Mouse (Mus musculus): Measurements from ENCODE around the gene Npr2.
"Not testable (repeated sequence)": the region's sequence is repeated elsewhere in the genome, so short reads cannot be mapped to it uniquely, and the experiment has no call there.

Gene Npr2

DNA sequence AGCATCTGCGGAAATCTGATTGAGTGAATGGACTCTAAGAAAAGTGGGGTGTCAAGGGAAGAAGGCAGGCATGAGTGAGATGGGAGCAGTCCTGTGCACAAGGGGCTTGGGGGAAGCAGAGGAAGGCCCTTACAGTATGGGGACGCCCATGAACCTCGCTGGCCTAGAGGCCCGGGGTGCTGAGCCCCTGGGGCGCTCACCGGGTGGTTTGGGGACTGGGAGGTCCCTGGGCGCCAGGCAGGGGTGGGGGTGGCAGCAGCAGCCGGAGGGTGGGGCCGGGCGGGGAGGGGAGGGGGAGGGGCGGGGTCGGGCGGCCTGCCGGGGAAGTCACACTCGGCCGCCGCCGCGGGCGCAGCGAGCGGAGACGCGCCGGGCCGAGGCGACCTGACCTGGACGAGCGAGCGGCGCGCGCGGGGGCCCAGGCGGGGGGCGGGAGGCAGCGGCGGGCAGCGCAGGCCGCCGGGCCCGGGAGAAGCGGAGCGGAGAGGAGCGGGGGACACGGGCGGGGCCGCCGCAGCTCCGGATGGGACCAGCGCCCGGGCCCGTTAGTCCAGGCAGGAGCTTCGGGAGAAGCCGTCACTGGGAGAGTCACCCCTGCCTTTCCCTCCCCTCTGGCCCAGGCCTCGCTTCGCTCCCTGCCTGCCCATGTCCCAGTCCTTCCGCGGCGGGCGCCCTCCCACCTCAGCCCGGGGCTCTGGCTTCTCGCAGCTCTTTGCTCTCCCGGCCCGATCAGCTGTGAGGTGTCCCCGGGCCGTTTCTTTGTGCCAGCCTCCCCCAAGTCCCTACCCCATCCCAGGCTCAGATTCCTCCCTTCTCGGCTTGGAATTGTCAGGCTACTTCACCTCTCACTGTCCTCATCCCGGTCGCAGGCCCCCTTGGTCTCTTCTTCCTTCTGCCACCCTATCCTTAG lies at the start of gene Npr2:
TSS of gene Npr2 (plus strand) at position 890 of the 910 bp plus-strand sequence.
- peak; percentile 47 for DNase-seq

DNA sequence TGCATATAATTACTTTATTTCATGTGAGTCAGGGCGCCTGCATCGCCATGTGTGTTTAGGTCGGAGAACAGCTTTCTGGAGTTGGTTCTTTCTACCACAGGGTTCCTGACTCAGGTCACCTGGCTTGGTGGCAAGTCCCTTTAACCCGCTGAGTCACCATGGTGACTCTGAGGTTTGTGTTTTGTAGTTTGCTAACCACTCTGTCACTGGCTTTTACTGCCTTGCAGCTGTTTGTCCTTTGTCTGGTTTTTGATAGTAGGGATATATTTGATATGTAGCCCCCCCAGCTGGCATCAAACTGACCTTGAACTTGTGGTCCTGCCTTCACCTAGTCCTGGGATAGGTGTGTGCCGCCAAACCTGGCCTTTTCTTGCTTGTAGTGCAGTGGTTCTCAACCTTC lies 49.5 kb upstream of the Npr2 start:
- no peak for DNase-seq

DNA sequence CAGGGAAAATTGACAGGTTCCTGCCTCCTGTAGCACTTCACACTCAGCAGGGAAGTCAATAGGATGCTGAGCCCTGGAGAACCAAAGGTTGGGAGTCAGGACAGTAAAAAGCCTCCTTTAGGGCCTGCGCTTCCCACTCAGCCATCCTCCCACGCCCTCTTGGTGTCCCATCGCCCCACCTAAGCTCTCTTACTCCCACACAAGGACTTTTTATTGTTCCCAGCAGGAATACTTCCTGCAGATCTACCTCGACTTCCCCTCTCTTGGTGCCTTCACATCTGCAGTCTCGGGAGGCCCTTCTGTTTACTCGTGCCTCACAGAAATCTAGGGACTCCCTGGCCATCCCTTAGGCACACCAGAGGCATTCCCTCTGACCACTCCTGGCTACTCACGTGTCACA lies 48.3 kb upstream of the Npr2 start:
- DNase-seq, result no peak

DNA sequence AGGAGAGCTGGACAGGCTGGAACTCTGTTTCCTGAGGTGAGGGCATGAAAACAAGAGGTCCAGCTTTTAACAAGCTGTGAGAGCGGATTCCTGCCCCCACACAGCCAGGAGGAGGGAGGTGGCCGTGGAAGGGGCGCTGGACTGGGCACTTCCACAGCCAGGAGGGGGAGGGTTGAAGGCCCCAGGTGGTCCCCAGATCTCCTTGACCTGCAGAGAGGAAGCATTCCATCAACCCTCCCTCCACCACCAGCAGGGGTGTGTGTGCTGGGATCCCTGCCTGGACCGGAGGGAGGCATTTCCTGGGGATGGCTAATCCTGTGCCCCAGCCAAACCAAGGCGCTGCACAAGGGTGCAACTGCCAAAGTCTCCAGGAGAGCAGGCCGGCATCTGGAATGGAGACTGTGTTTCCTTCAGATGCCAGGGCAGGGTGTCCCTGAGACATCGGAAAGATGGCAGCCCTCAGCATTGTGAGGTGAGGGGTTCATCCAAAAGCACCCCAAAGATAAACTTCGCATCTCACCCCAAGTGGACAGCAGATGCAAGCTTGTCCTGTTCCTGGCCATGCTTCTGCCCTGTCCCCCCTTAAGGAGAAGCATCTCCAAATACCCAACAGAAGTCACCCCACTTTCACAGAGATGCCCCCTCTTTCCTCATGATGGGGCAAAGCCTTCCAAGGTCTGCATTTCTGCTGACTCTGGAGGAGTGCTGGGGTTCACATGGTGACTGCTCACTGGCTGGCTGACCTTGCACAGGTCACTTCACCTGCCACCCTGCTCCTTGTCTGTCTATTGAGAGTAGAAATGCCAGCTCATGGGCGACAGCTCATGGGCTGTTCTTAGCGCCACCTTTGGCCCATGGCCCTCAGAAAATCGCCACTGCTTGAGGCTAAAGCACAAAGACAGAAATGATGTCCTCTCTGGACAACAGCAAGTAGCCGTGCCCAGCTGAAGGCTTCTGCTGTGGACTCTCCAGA lies 47.0 kb upstream of the Npr2 start, which contains the start of gene Msmp:
TSS of gene Msmp (minus strand) at position 51 of the 973 bp plus-strand sequence.
- DNase-seq, result no peak

DNA sequence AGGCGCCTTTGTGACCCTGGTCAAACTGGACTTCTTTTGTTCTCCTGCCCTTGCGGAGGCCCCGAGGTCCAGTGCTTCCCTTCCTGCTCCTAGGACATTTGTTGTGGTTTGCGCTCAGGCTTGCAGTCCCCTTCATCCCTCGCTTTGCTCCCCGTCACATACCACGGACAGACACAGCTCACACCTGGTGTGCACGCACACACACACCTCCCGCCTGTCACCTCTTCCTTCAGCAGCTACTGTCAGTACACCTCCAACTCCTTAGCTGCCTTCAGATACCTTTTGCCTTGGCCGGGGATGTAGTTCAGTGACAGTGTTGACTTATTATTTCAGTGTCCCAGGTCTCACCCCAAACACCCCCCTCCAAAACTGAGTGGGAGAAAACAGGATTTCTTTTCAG lies 46.1 kb upstream of the Npr2 start:
- no peak for DNase-seq

DNA sequence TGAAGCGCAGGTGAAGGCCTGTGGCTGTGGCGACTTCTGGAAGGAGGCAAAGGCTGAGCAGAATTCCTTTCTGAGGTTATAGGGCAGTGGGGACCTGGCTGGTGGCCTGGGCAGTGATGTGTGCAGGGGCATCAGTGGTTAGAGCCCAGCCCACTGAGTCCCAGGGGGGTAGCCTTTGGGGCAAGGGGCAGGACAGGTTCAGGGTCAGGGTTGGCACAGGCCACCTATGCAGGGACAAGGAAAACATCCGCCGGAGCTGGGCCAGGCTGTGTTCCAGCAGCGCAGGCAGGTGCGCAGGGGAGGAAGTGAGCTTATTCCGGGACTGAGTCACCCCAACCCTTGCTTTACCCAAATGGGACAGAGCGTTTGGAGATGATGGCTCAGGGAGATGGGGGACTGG lies 45.3 kb upstream of the Npr2 start:
- no peak for DNase-seq

DNA sequence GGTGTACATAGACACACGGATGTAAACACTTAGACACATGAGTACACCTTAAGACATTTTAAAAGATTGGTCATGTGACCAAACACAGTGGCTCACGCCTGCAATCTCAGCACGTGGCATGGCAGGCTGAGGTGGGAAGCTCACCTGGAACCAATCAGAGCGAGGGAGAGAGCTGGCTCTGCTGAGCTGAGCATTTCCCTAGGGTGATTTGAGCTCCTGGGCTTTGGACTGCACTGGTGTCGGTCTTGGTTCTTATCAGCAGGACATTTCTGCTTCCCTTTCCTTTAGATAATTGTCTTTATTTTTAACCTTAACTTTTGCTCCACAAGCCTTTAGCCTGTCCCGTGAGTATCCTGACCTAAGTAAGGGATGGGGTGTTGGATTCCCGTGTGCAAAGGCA lies 44.1 kb upstream of the Npr2 start:
- no peak for DNase-seq

DNA sequence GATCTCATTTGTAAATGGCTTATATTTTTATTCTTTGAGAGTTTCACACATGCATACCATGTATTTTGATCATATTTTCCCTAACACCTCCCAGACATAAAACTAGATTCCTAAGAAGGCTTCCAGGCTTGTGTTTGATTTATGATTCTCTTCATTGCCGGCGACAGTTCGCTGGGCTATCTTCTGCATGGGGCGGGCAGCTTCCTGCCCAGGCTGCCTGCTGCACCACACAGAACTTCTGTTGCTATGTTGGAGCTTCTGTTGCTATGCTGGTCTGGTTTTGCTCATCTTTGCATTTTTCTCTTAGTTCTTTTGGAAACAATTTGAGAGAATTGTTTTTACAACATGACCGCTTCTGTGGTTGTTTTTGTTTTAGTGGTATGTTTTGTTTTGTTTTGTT lies 40.2 kb upstream of the Npr2 start:
- no peak for DNase-seq

DNA sequence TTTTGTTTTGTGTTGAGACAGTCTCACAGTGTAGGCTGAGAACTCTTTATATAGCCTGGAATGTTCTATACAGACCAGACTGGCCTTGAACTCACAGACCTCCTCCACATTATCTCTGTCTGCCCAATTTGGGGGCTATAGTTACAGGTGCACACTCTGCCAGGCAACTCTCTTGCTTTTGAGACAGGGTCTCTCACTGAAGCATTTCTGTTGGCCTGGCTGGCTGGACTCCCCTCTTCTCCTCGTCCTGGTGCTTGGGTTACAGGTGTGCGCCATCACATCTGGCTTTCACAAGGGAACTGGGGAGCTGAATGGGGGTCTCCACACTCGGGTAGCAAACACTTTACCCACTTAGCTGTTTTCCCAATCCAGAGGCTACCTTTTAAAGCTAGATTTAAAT lies 39.8 kb upstream of the Npr2 start:
- DNase-seq, result no peak

DNA sequence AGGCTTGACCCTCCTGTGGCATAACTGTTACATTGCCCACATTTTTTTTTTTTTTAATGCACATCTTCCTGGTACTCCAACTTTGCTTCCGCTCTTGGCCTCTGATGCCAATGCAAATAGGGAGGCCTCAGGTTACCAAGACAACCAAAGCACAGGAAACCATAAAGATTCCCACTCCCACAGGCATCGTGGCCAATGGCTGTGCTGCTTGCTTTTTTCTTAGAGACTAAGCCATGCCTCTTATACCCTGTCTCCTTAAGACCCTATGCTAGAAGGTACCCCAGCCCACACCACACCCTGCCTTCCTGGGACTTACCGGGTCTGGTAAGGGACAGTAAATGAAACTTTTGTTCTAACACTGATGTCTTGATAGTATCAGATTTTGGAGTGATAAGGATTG lies 38.3 kb upstream of the Npr2 start:
- no peak for DNase-seq

DNA sequence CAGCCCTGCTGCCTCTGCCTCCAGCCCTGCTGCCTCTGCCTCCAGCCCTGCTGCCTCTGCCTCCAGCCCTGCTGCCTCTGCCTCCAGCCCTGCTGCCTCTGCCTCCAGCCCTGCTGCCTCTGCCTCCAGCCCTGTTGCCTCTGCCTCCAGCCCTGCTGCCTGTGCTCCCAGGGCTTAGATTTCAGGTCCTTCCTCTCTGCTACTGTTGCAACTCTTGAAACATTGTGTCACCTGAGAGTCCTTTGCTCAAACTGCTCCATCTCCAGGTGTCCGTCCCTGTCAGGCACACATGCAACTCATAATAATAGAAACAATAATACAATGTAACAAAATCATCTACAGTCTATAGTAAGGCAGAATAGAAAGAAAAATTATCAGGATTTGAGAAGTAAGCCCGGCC lies 35.1 kb upstream of the Npr2 start:
- not testable (repeated sequence) for DNase-seq

DNA sequence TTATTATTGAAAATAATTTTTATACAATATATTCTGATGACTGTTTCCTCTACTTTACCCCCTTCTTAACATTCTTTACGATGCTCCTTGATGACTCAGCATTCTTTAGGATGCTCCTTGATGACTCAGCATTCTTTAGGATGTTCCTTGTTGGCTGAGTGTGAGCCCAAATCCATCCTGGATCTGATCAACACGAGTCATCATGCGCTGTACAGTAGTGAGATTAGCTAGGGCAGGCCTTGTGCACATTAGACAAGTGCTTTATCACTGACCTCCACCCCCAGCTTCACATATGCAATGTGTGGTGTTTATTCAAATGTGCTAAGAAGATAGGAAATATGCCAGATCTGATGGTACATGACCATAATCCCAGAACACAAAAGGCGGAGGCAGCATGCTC lies 33.5 kb upstream of the Npr2 start:
- DNase-seq, result no peak

DNA sequence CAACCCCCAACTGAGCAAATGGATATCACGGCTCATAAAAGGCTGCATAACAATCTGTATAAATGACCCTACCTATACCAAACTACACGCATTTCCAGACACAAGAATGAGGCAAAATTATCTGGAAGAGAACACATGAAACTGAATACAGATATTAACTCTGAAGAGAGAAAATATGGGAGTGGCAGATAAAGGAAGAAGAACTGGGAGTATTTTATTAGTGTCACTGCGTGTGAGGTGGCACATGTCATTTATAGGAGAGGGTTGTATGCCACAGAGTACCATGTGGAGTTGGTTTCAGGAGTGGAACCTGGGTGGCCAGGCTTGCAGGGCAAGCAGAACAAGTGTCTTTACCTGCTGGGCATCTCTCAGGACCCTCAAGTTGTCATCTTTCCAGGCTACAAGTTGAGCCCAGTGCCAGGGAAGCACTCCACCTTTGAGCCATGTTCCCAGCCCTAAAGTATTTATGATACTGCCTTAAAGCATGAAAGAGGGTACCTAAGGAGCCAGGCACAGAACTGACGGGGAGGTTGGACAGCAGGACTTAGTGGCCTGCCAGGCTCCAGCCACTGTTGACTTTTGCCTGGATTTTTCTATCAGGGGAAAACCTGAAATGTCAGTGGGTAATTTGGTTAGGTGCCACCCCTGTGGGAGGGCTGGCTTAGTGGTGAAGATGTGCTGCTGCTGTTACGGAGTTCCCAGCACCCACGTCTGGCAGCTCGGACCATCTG lies 32.9 kb upstream of the Npr2 start:
- DNase-seq, result no peak

DNA sequence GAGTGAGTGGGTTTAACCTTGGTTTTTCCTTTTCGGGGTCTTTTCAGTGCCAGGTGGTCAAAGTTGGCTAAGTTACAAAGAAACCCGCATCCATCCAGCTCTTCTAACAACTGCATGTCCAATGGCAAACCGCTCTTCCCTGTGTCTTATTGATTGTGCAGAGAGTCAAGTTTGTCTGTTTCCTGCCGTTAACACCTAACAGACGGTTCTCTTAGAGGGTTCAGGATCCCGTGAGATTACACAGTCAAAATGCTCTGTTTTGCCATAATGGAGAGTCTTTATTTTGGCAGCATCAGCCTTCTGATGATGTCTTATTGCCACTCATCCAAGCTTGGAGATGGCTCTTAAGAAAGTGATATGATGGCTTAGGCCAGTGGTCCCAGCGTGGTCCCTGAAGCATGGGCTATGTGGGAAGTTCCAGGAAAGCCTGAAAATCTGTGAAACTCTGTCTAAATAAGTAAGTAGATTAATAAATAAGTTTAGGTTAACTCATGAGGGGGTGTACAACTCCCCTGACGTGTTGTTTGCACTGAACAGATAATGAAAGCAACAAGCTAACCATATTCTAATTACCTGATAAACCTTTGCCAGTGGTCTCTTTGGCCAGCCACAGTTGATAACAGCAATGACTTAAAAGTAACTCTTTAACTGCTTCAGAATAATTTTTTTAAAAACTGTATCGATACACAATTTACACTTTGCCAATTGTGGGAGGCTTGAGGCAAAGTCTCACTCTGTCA lies 31.4 kb upstream of the Npr2 start:
- no peak for DNase-seq

DNA sequence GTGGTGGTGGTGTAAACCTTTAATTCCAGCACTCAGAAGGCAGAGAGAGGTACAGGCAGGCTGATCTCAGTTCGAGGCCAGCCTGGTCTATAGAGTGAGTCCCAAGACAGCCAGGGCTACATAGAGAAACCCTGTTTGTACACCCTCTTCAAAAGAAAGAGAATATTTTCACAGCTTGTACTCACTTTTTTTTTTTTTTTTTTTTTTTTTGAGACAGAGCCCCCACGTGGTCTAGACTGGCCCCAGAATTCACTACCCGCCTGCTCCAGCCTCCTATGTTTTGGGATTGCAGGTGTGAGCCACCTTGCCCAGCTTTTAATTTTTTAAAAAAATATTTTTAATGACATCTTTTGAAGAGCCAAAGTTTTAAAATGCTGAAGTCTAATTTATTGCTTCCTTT lies 27.6 kb upstream of the Npr2 start:
- no peak for DNase-seq

DNA sequence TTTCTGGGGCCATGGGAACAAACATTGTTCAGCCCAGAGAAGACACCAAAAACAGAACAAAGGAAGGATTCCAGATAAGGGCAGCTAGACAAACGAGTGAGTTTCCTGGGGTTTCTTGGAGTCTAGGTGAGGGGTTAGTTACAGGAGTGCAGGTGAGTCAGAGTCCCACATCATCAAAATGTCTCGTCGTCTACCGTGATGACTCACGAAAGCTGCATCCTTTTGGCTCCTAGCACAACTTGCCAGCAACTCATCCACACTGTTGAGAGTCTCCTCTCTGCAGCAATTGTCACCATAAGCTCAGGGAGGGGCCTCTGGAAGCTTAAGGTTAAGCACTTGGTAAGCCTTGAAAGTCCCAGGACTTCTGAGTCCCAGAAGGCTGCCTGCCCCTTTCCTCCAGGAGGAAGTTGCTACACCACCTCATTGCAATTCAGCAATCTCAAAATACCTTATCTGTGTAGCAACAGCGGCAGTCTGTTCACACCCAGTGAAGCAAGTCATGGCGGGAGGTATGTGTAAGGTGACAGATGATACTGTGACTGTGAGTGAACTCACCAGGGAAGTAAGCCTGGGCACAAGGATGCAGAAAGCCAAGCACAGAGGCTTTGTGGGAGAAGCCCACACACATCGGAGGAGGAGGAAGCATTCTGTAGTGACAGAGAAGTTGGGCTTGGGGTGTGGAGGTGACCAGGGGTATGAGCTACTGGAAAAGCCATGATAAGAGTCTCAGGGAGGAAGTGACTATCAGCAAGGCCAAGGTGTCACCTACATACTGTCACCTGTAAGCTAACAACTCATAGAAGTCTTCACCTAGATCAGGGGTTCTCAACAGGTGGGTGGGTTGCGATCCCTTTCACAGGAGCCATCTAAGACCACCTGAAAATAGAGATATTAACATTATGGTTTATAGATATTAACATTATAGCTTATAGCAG lies 26.7 kb upstream of the Npr2 start:
- no peak for DNase-seq

DNA sequence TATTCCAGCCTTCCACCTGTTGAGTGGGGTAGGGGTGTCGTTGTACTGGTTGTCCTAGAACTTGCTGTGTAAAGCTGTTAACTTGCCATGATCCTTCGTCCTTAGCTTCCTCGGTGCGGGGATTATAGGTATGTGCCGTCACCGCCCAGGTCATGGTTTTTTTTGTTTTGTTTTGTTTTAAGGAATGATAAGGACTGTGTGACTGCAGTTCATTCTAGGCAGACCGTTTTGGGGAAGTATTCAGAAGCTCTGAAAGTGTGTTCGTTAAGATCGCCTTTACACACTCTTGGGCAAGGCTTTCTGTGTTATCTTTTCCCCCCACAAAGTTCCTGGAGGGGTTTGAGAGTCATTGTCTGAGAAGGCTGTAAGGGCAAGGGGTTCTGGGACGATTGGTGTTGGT lies 19.2 kb upstream of the Npr2 start:
- DNase-seq, result no peak

DNA sequence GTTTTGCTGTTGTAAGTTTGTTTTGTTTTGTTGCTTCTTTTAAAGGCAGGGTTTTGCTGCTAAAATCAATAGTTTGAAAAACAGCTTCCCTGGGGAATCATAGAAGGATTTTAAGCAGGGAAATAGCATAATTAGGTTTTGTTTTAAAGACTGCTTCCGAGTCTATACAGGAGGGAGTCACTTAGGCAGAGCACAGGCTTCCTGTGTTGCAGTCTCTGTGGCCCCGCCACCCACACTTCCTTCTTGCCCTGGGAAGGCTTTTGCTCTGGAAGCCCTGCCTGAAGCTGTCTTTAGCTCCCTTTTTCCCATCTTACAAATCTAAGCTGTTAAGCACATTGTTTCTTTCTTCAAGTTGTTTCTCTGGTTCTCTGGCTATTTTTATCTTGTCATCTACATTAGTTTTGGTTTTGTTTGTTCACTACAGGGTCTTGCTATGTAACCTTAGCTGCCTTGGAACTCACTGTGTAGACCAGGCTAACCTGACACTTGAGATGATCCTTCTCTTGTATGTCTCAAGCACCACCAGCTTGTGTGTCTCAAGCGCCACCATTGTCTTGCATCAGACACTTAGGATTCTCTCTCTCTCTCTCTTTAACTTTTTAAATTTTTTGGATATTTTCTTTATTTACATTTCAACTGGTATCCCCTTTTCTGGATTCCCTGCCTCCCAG lies 18.5 kb upstream of the Npr2 start:
- peak; percentile 24 for DNase-seq

DNA sequence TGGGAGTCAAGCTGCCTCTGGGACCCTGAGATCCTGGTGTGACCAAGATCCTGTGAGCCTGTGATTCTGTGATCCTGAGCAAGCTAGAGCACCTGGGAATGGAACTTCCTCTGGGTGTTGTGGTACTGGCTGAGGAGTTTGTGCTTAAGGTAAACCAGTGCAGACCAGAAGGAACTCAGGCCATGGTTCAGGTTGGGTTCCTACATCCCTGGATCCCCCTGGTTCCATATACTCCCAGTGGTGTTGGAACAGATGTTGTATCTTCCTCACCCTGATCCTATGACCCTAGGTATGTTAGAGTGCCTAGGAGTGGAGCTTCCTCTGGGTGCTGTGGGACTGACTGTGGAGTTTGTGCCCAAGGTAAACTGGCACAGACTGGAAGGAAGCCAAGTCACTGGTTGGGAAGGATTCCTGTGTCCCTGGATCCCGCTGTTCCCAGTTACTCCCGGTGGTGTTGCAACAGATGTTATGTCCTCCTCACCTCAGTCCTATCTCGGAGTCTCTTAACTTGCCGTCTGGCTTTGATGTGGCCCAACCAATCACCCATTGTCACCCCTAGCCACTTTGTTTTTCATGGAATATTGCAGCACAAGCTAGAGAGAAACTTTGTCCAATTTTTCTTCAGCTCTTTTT lies 11.5 kb upstream of the Npr2 start:
- no peak for DNase-seq

All from thymus, postnatal 4 days (tissue).